Mouse (Mus musculus) MEL (cell line): Measurements from ENCODE around the gene Ggact. TPM values are rescaled to one million over a fixed set of nuclear protein-coding genes. Genes with fewer than 3 reads are reported as not detected.
A peak's percentile ranks its signal among the peaks of the same experiment; 100 is the strongest.

Source experiments
- MYB ChIP-seq: IDR thresholded peaks from 2 replicates; pipeline ENCODE4 v1.6.1; 2011; ENCODE audit warnings: mild to moderate bottlenecking, low read depth, low read length, improper control_type of control experiment
- polyA plus RNA-seq, 2 experiments: library from polyadenylated mRNA; stranded (reverse) in 1 of 2; unstranded in 1 of 2; fragments of >175 nt in 1 of 2; fragments of >200 nt in 1 of 2; gene quantifications; 2 replicates each; pipeline versions ENCODE4 v1.2.1 to v1.2.4; 2012; ENCODE audit warnings: low replicate concordance in 2 of 2, low read depth in 1 of 2; ENCODE audit not compliant: insufficient read length in 2 of 2, insufficient read depth in 1 of 2, missing spikeins in 1 of 2
- total RNA-seq: library from RNA; depleted of rRNA; stranded (reverse); fragments of 300-350 nt; gene quantifications from 2 replicates; pipeline ENCODE4 v1.2.3, GENCODE M21; 2012; rRNA removed

Ggact gene
- total and polyA plus RNA-seq, 3 experiments: 54.0 to 64.8 TPM; not detected in 1

- TF ChIP-seq MYB: peak; percentile 53; the same call in 1 of the 2 replicates
Observed at GRCm38 (mm10) chr14:122766448-122766847, 147.1 kb downstream of the Ggact start (continued).

Other genes starting within 250 kb of the Ggact start
- 9.2 and 11.5 TPM in 2 replicates for gene Tmtc4, start 70.3 kb upstream of the Ggact start, total RNA-seq
- gene Tmtc4, start 70.3 kb upstream of the Ggact start, polyA plus RNA-seq: 10 to 100 TPM in 1 of 2 experiments, not detected in 1; 10.4 TPM